Comparison of ENCODE assay signal across 10 mouse cellular contexts in genomic region chr12:13598545-13598944, GRCm38 (mm10).
DNase-seq lines count a peak whose midpoint lies in the region; ATAC-seq and TF ChIP-seq lines count a peak whose summit lies in the region.
"Had no signal": no experiment of that assay in that cellular context is flagged by ENCODE, and none has a peak within 500 bp of the region (broad histone marks: within the 10 kb centered on the region; RNA-seq: fewer than 3 reads in every experiment).

No protein-coding gene starts in this region.

- no peaks in the 10 kb centered on the region for H3K36me3 ChIP-seq in neural tube, embryonic 15.5 days
- H3K36me3 ChIP-seq in stomach, postnatal 0 days (ENCODE audit: control insufficient read depth, insufficient read depth, low read length) = no peaks in the 10 kb centered on the region

- no peaks in the 10 kb centered on the region for H3K9me3 ChIP-seq in neural tube, embryonic 15.5 days (replicated peaks)
- H3K9me3 ChIP-seq in stomach, postnatal 0 days (ENCODE audit: control insufficient read depth, low read length) = no peaks in the 10 kb centered on the region

- H3K4me3 ChIP-seq in neural tube, embryonic 15.5 days (replicated peaks) = no peak overlapping the region
- no peak overlapping the region for H3K4me3 ChIP-seq in stomach, postnatal 0 days (ENCODE audit: low read depth, low read length)

- H3K4me1 ChIP-seq in neural tube, embryonic 15.5 days = peaks cover 17% of the 10 kb centered on the region
- no peaks in the 10 kb centered on the region for H3K4me1 ChIP-seq in stomach, postnatal 0 days (replicated peaks; ENCODE audit: control insufficient read depth, insufficient read depth)

- DNase-seq in kidney, postnatal 10 days = peak; percentile 8
- no peak for DNase-seq in kidney, adult 8-10 months
- DNase-seq in frontal cortex, postnatal 10 days (ENCODE audit: low spot score in 2 of 2) = peak; percentile 16 to 23
- DNase-seq in layer of hippocampus, postnatal 14 days (ENCODE audit: low spot score in 2 of 2) = peak; percentile 50 to 81
- no peak for DNase-seq in stomach, postnatal 0 days (ENCODE audit: low spot score)
- DNase-seq in retina, embryonic 14.5 days (ENCODE audit: low spot score) = no peak
- DNase-seq in urinary bladder, postnatal 4 days (ENCODE audit: low spot score in 2 of 2) = no peak
- DNase-seq: cerebellum, adult 9-10 months; lung, postnatal 36 days had no signal

- WGBS in neural tube, embryonic 15.5 days = 28% methylated on average over 4 of the region's 4 CpGs
- 63% methylated on average over 4 of the region's 4 CpGs for WGBS in stomach, postnatal 0 days

- TF ChIP-seq EP300 in stomach, postnatal 0 days (optimal IDR thresholded peaks at IDR 0.05) = no peak

- no peak overlapping the region for H3K9ac ChIP-seq in neural tube, embryonic 15.5 days (replicated peaks)
- no peak overlapping the region for H3K9ac ChIP-seq in stomach, postnatal 0 days (ENCODE audit: low read length)

- H3K4me2 ChIP-seq in neural tube, embryonic 15.5 days = no peak overlapping the region
- H3K4me2 ChIP-seq in stomach, postnatal 0 days (replicated peaks; ENCODE audit: low read depth) = no peak overlapping the region

- ATAC-seq in neural tube, embryonic 15.5 days (ENCODE audit: low FRiP score) = 0 out of 2 replicates have a peak, but pooled peaks have one; percentile 36
- no peak for ATAC-seq in stomach, postnatal 0 days (ENCODE audit: low FRiP score, low TSS enrichment)

- no peak for TF ChIP-seq CTCF in stomach, postnatal 0 days (IDR thresholded peaks at IDR 0.05; ENCODE audit: low read depth)

- no peaks in the 10 kb centered on the region for H3K27me3 ChIP-seq in neural tube, embryonic 15.5 days (replicated peaks)
- H3K27me3 ChIP-seq in stomach, postnatal 0 days (ENCODE audit: control insufficient read depth, insufficient read depth, low read length) = no peaks in the 10 kb centered on the region

- H3K27ac ChIP-seq in neural tube, embryonic 15.5 days (replicated peaks) = peak overlapping the region; percentile 48; the same call in 1 of the 2 replicates
- no peak overlapping the region for H3K27ac ChIP-seq in stomach, postnatal 0 days (replicated peaks)

Comparison
In these comparisons a context has a peak if more than half of its experiments do, and no peak if none do; other contexts are left out.
1. DNase-seq: peak in kidney, postnatal 10 days (single experiment), frontal cortex, postnatal 10 days (2 of 2) and layer of hippocampus, postnatal 14 days (2 of 2); none in kidney, adult 8-10 months (0 of 2), stomach, postnatal 0 days (single experiment), retina, embryonic 14.5 days (single experiment) and urinary bladder, postnatal 4 days (0 of 2).